Mouse (Mus musculus): ENCODE data around the gene Rab29.

DNA sequence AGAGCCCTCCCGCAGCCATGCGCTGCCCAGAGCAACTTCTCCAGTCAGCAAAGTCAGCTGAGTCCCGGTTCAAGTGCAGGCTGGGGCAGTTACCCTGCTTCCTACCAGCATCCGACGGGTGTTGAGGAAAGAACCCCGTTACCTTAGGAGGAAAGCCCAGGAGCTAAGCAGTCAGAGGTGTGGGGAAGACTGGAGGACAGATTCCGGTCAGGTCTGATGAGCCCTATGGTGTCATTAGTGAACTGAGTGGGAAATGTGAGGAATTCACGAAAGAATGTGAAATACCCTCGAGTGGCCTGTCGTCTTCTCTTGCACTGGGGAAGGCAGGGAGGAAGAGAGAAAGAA is 894 bp downstream of the Rab29 start:
- TF ChIP-seq CTCF (conservative IDR thresholded peaks at IDR 0.05; ENCODE audit: insufficient read depth, insufficient read length, low read depth, low read length): no peak
- TF ChIP-seq POLR2A (IDR thresholded peaks at IDR 0.05; ENCODE audit: low read depth, low read length): no peak
